Mouse (Mus musculus) forebrain, postnatal 0 days (tissue): ENCODE data around the gene Mlana. TPM values are rescaled to one million over a fixed set of nuclear protein-coding genes. Genes with fewer than 3 reads are reported as not detected.

Experiments used
- ATAC-seq: fragments of 200-750 bp; cut with Nextera tagmentation; 2 replicates; pipeline ENCODE4 v1.8.0; 2017; ENCODE audit warnings: mild to moderate bottlenecking, moderate library complexity
- DNase-seq: peaks from one replicate; pipeline ENCODE4 v3.0.0-alpha.2; 2015
- H3K27ac ChIP-seq: fragments of 300-500 bp; sonication (generic); 2 replicates; pipeline ENCODE4 v1.5.1; 2014; ENCODE audit warnings: low read depth, mild to moderate bottlenecking, antibody characterized with exemption, low read length, moderate library complexity, mixed read lengths
- H3K27me3 ChIP-seq: fragments of 300-500 bp; sonication (generic); 2 replicates; pipeline ENCODE4 v1.6.1; 2014; ENCODE audit warnings: mild to moderate bottlenecking, low read length, mixed read lengths; ENCODE audit not compliant: insufficient read depth
- H3K36me3 ChIP-seq: fragments of 300-500 bp; sonication (generic); 2 replicates; pipeline ENCODE4 v1.6.1; 2014; ENCODE audit warnings: mild to moderate bottlenecking, moderate library complexity; ENCODE audit not compliant: insufficient read depth
- H3K4me1 ChIP-seq: fragments of 300-500 bp; sonication (generic); 2 replicates; pipeline ENCODE4 v1.6.1; 2014; ENCODE audit warnings: antibody characterized with exemption; ENCODE audit not compliant: insufficient read depth
- H3K4me2 ChIP-seq: fragments of 300-500 bp; sonication (generic); 2 replicates; pipeline ENCODE4 v1.6.1; 2014; ENCODE audit warnings: low read depth, mild to moderate bottlenecking, moderate library complexity
- H3K4me3 ChIP-seq: fragments of 300-500 bp; sonication (generic); 2 replicates; pipeline ENCODE4 v1.5.1; 2014; ENCODE audit warnings: low read depth, low read length, mixed read lengths
- H3K9ac ChIP-seq: fragments of 300-500 bp; sonication (generic); 2 replicates; pipeline ENCODE4 v1.6.1; 2014; ENCODE audit warnings: mild to moderate bottlenecking
- H3K9me3 ChIP-seq: fragments of 300-500 bp; sonication (generic); 2 replicates; pipeline ENCODE4 v1.6.1; 2016; ENCODE audit warnings: low read length
- CTCF ChIP-seq: sonication (generic); IDR thresholded peaks from 2 replicates; pipeline ENCODE4 v1.5.1; 2016; ENCODE audit warnings: antibody characterized with exemption, control low read depth, low read depth
- WGBS: fragments of 180-500 bp; shearing (Covaris S2); extraction: QIAGEN DNeasy Blood & Tissue Kit; methylation state at CpG from one replicate; pipeline ENCODE4 v1.1.7; 2014; 5-methylcytosine and 5-hydroxymethylcytosine counted together
- polyA plus RNA-seq: library from polyadenylated mRNA; unstranded; fragments of >200 nt; fragmentation: Nextera tagmentation; extraction: Ambion mirVana; gene quantifications from 2 replicates; pipeline ENCODE4 v1.2.1, GENCODE M21; 2015
- total RNA-seq: library from RNA; depleted of rRNA; stranded (reverse); fragments of >200 nt; gene quantifications from 2 replicates; pipeline ENCODE4 v1.2.3, GENCODE M21; 2014

Gene Mlana
- total and polyA plus RNA-seq, 2 experiments from 2014 or later: not detected

DNA sequence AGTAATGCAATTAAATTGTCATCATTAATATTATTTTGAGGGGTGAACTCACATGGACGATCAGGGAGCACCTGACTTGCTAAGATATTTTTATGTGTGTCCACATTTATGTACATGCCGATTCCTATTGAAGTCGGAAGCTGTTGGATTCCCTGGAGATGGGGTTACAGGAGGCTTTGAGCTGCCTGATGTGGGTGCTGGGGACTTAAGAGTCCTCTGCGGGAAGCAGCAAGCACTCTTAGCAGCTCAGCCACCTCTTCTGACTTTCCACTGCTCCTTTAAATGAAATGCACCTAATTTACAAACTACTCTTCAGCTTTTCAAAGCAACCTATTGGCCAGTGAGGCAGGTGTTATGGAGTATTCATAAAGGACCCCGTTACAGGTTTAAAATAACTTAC, 10.8 kb downstream of the Mlana start:
- Histone ChIP-seq H3K4me1 (no peaks in the 10 kb centered on the region), H3K9me3 (no peaks in the 10 kb centered on the region), H3K4me3 (no peak overlapping the region), H3K4me2 (no peak overlapping the region), H3K36me3 (no peaks in the 10 kb centered on the region), H3K27ac (no peak overlapping the region), H3K27me3 (no peaks in the 10 kb centered on the region), H3K9ac (no peak overlapping the region)
- ATAC-seq: no peak
- WGBS: 60% methylated on average over 5 of the region's 5 CpGs
- no peak for DNase-seq
- TF ChIP-seq CTCF: no peak

DNA sequence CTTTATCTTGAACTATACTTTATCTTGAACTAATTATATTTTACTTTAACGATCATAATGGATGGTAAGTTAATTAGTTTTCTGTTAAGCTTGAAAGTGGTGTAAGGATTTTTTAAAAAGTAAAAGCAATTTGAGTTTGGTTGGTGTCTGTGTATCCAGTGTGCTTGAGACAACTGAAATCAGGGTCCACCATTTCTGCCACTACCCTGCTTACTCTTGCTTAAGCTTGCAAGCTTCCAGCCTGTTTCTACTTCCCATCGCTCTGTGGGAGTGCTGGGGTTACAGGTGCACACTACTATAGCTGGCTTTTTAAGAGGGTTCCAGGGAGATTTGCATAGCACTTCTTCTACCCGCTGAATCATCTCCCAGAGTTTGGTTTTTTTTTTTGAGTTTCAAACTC, 11.8 kb downstream of the Mlana start:
- Histone ChIP-seq H3K27ac (no peak overlapping the region), H3K4me2 (no peak overlapping the region), H3K4me1 (no peaks in the 10 kb centered on the region), H3K4me3 (no peak overlapping the region), H3K9me3 (no peaks in the 10 kb centered on the region), H3K9ac (no peak overlapping the region), H3K27me3 (no peaks in the 10 kb centered on the region), H3K36me3 (no peaks in the 10 kb centered on the region)
- ATAC-seq (no peak), DNase-seq (no peak)
- TF ChIP-seq CTCF: no peak
- WGBS: 63% methylated on average over 3 of the region's 3 CpGs

DNA sequence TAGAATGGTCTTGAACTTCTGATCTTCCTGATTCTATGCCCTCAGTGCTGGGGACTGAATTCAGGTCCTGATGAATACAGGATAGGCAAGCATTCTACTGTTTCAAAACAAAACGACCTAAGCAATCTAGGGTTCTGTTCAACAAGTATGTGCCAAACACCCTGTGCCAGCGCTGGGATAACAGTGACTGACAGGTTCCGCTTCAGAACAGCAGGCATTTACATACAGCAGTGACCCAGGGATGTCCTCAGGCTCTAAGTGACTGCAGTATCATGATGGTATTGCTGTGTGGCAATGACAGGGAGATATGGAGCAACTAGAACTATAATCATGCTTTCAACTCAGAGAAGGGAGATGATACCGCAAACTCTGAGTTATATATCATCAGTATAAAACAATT, 15.8 kb downstream of the Mlana start:
- DNase-seq (no peak), ATAC-seq (no peak)
- no peaks in the 10 kb centered on the region for H3K9me3 ChIP-seq
- 86% methylated on average over 4 of the region's 4 CpGs for WGBS
- TF ChIP-seq CTCF: no peak
- H3K27me3 ChIP-seq: no peaks in the 10 kb centered on the region
- no peak overlapping the region for H3K9ac ChIP-seq
- no peaks in the 10 kb centered on the region for H3K4me1 ChIP-seq
- H3K27ac ChIP-seq: no peak overlapping the region
- no peak overlapping the region for H3K4me3 ChIP-seq
- no peak overlapping the region for H3K4me2 ChIP-seq
- H3K36me3 ChIP-seq: peaks cover 24% of the 10 kb centered on the region

DNA sequence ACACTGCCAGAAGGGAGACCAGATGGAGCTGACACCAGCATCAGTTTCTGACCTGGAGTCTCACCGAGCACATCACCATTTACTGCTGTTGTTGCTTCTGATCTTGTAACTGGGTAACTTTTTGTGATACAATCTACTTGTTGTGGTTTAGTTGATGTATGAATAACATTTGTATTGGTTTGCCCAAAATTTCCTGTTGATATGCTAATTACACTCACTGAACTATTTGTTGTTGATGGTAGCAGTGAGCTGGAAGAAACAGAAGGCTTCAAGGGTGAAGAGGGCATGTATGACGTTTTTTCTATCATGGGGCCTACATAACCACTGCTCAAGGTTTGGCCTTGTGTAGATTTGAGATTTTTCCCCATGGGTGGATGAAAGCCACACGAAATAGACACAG, 20.2 kb downstream of the Mlana start:
- H3K4me3 ChIP-seq: no peak overlapping the region
- peaks cover 33% of the 10 kb centered on the region for H3K36me3 ChIP-seq
- H3K27ac ChIP-seq: no peak overlapping the region
- ATAC-seq (no peak), DNase-seq (no peak)
- no peak overlapping the region for H3K9ac ChIP-seq
- no peaks in the 10 kb centered on the region for H3K9me3 ChIP-seq
- 86% methylated on average over 3 of the region's 3 CpGs for WGBS
- no peak for TF ChIP-seq CTCF
- no peaks in the 10 kb centered on the region for H3K27me3 ChIP-seq
- H3K4me2 ChIP-seq: no peak overlapping the region
- no peaks in the 10 kb centered on the region for H3K4me1 ChIP-seq

- DNase-seq (no peak), ATAC-seq (no peak)
- no peak overlapping the region for H3K27ac ChIP-seq
- no peaks in the 10 kb centered on the region for H3K9me3 ChIP-seq
- WGBS: 94% methylated on average over 3 of the region's 3 CpGs
- H3K4me3 ChIP-seq: no peak overlapping the region
- H3K27me3 ChIP-seq: no peaks in the 10 kb centered on the region
- H3K9ac ChIP-seq: no peak overlapping the region
- H3K4me2 ChIP-seq: no peak overlapping the region
- TF ChIP-seq CTCF: no peak
- no peaks in the 10 kb centered on the region for H3K4me1 ChIP-seq
- H3K36me3 ChIP-seq: peaks cover 33% of the 10 kb centered on the region
These were observed 20.9 kb downstream of the Mlana start for GRCm38 (mm10) chr19:29718476-29718875.

DNA sequence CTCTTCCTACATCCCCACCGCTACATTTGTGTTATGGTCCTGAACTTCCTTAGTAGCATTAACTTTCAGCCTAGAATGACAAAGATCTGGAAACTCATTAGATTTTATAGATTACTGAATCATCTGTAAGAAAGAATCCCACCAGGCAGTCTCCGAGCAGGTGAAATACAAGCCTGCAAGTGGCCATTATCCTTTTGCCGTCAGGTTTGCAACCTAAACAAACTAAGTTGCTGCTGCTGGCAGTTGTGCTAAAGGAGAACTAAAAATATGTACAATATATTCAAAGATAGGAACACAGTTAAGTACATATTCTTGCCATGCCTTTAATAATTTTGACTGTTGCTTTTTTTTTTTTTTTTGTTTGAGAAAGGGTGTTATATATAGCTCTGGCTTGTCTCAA, 37.8 kb downstream of the Mlana start:
- DNase-seq: no peak
- no peaks in the 10 kb centered on the region for H3K9me3 ChIP-seq
- H3K4me1 ChIP-seq: no peaks in the 10 kb centered on the region
- no peak overlapping the region for H3K4me2 ChIP-seq
- no peak overlapping the region for H3K4me3 ChIP-seq
- no peaks in the 10 kb centered on the region for H3K36me3 ChIP-seq
- 79% methylated on average over 3 of the region's 3 CpGs for WGBS
- no peak for TF ChIP-seq CTCF
- no peaks in the 10 kb centered on the region for H3K27me3 ChIP-seq
- ATAC-seq: no peak
- no peak overlapping the region for H3K27ac ChIP-seq
- H3K9ac ChIP-seq: no peak overlapping the region

GRCm38 (mm10) chr19:29739608-29740007, 42.0 kb downstream of the Mlana start:
- Histone ChIP-seq H3K9me3 (no peaks in the 10 kb centered on the region), H3K9ac (no peak overlapping the region), H3K27ac (no peak overlapping the region), H3K4me1 (no peaks in the 10 kb centered on the region), H3K27me3 (no peaks in the 10 kb centered on the region), H3K4me2 (no peak overlapping the region), H3K36me3 (no peaks in the 10 kb centered on the region), H3K4me3 (no peak overlapping the region)
- ATAC-seq: no peak
- WGBS: 81% methylated on average over 2 of the region's 2 CpGs
- no peak for DNase-seq
- TF ChIP-seq CTCF: no peak

DNA sequence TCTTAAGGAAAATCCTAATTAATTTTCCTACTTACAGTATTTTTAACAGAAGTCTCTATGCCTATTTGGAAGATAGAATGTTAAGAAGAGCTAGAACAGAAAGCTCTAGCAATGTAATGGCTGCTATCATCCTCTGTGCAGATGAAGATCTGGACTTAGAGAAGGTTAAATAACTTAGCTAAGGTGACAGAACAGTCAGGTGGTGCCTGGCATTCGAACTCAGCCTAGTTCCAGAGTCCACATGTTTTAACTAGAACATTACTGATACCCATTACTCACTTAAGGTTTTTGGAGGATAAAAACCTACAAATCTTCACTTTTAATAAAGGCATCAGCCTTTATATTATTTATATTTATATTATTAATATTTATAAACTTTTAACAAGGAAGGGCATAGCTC, 43.0 kb downstream of the Mlana start:
- no peak for TF ChIP-seq CTCF

More for the DNA sequence above, 43.0 kb downstream of the Mlana start:
- no peaks in the 10 kb centered on the region for H3K9me3 ChIP-seq
- 98% methylated on average over 1 of the region's 1 CpGs for WGBS
- H3K4me1 ChIP-seq: no peaks in the 10 kb centered on the region
- H3K27me3 ChIP-seq: no peaks in the 10 kb centered on the region
- ATAC-seq: no peak
- no peak for DNase-seq
- no peak overlapping the region for H3K9ac ChIP-seq
- H3K4me2 ChIP-seq: no peak overlapping the region
- no peak overlapping the region for H3K27ac ChIP-seq
- H3K36me3 ChIP-seq: no peaks in the 10 kb centered on the region
- H3K4me3 ChIP-seq: no peak overlapping the region
